Mouse (Mus musculus): ENCODE data around the gene Kctd6.
"Not testable (repeated sequence)": the region's sequence is repeated elsewhere in the genome, so short reads cannot be mapped to it uniquely, and the experiment has no call there.

Kctd6 gene

GRCm38 (mm10) chr14:8250141-8250871 lies 36.4 kb downstream of the Kctd6 start:
- no peak for DNase-seq

- DNase-seq = no peak
Measured at GRCm38 (mm10) chr14:8251330-8251885, 37.5 kb downstream of the Kctd6 start.

GRCm38 (mm10) chr14:8255076-8255729 lies 41.3 kb downstream of the Kctd6 start:
- peak; percentile 51 for DNase-seq

GRCm38 (mm10) chr14:8256072-8256471 lies 42.1 kb downstream of the Kctd6 start:
- DNase-seq = no peak

- DNase-seq = no peak
Measured at GRCm38 (mm10) chr14:8256881-8257280, 42.9 kb downstream of the Kctd6 start.

- DNase-seq = no peak
Measured at GRCm38 (mm10) chr14:8257521-8258334, 43.8 kb downstream of the Kctd6 start.

- DNase-seq = no peak
Measured at GRCm38 (mm10) chr14:8258335-8258627, 44.3 kb downstream of the Kctd6 start.

- no peak for DNase-seq
Measured at GRCm38 (mm10) chr14:8258752-8259151, 44.8 kb downstream of the Kctd6 start.

GRCm38 (mm10) chr14:8259166-8259565 lies 45.2 kb downstream of the Kctd6 start, which contains the start of gene Acox2:
Acox2 (minus strand) TSS chr14:8259353.
- no peak for DNase-seq

GRCm38 (mm10) chr14:8260214-8260613 lies 46.3 kb downstream of the Kctd6 start:
- DNase-seq = no peak

GRCm38 (mm10) chr14:8262242-8262641 lies 48.3 kb downstream of the Kctd6 start:
- no peak for DNase-seq

- DNase-seq = no peak
Measured at GRCm38 (mm10) chr14:8264378-8264777, 50.4 kb downstream of the Kctd6 start.

GRCm38 (mm10) chr14:8271281-8271680 lies 57.3 kb downstream of the Kctd6 start:
- not testable (repeated sequence) for DNase-seq
